Mouse (Mus musculus) olfactory bulb, adult 2 months (tissue): ENCODE measurements around the gene Vdr. TPM values are rescaled to one million over a fixed set of nuclear protein-coding genes. Genes with fewer than 3 reads are reported as not detected.
"Not testable (repeated sequence)": the region's sequence is repeated elsewhere in the genome, so short reads cannot be mapped to it uniquely, and the experiment has no call there.

Source experiments
- H3K27ac ChIP-seq: fragments of 200-500 bp; 2 replicates; pipeline ENCODE4 v1.5.1; 2012; ENCODE audit warnings: low read depth, low read length; ENCODE audit not compliant: insufficient read depth
- H3K4me1 ChIP-seq: fragments of 200-500 bp; 2 replicates; pipeline ENCODE4 v1.6.1; 2012; ENCODE audit warnings: low read length; ENCODE audit not compliant: control insufficient read depth, insufficient read depth
- H3K4me3 ChIP-seq: fragments of 200-500 bp; 2 replicates; pipeline ENCODE4 v1.5.1; 2012; ENCODE audit warnings: mild to moderate bottlenecking, low read depth, low read length, moderate library complexity; ENCODE audit not compliant: insufficient read depth
- CTCF ChIP-seq: fragments of 200-500 bp; IDR thresholded peaks from 2 replicates; pipeline ENCODE4 v1.5.1; 2012; ENCODE audit warnings: low read depth, mild to moderate bottlenecking, low read length, moderate library complexity; ENCODE audit not compliant: insufficient read depth
- POLR2A ChIP-seq: fragments of 200-500 bp; IDR thresholded peaks from 2 replicates; pipeline ENCODE4 v1.6.1; 2012; ENCODE audit warnings: mild to moderate bottlenecking, low read depth, low read length, moderate library complexity; ENCODE audit not compliant: insufficient read depth
- WGBS: fragments of 180-500 bp; shearing (Covaris S2); methylation state at CpG from one replicate; pipeline ENCODE4 v1.1.7; 2018; 5-methylcytosine and 5-hydroxymethylcytosine counted together
- polyA plus RNA-seq: library from polyadenylated mRNA; stranded (reverse); fragments of >200 nt; gene quantifications from 2 replicates; pipeline ENCODE4 v1.2.4, GENCODE M21; 2012; ENCODE audit warnings: low replicate concordance; ENCODE audit not compliant: missing spikeins, insufficient read depth, insufficient read length

Gene Vdr
- polyA plus RNA-seq, 1 experiment, result not detected

DNA sequence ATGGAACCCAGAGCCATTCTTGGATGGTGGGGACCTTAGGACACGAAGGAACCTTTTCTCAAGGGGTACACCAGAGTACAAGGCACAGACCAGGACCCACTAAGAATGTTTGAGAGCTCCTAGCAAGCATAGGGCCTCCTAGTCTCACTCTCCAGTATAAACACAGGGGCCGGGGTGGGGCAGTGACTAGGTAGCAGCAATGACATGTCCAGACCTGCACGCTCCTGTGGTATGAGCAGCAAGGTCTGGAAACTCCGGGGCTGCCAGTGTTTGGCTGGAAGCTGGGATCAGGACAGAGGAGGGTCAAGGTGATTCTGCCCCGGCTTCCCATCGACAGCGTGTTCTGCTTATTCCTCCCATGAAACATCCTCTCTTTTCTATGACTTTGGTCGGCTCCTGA lies 34.6 kb downstream of the Vdr start:
- Histone ChIP-seq H3K27ac (no peak overlapping the region), H3K4me1 (peaks cover 2% of the 10 kb centered on the region; the same call in 1 of the 2 replicates), H3K4me3 (no peak overlapping the region)
- TF ChIP-seq CTCF, result no peak
- no peak for TF ChIP-seq POLR2A
- WGBS, result 92% methylated on average over 8 of the region's 8 CpGs

- Histone ChIP-seq H3K4me3 (no peak overlapping the region), H3K4me1 (no peaks in the 10 kb centered on the region), H3K27ac (no peak overlapping the region)
- WGBS, result 88% methylated on average over 9 of the region's 9 CpGs
- TF ChIP-seq POLR2A (no peak), CTCF (no peak)
Observed at GRCm38 (mm10) chr15:97873717-97874116, 36.7 kb downstream of the Vdr start.

DNA sequence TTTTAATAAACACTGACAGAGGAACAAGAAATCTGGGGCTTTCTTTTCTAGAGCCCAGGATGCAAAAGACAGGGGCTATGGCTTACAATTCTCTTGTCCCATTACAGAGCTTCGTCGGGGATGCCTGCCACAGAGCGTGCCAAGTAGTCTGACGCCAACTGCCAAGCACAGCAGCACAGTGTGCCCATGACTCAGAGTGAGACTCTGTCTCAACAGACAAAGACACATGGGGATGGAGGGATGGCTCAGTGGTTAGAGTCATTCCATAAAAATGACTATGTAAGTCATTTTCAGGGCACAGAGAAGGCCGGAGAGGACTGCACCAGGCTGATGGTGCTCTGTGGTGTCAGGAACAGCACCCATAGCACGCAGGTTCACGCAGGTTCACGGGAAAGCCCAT lies 38.3 kb downstream of the Vdr start:
- WGBS, result 82% methylated on average over 8 of the region's 8 CpGs
- TF ChIP-seq CTCF, result no peak
- no peak for TF ChIP-seq POLR2A
- Histone ChIP-seq H3K27ac (no peak overlapping the region), H3K4me3 (no peak overlapping the region), H3K4me1 (no peaks in the 10 kb centered on the region)

GRCm38 (mm10) chr15:97871055-97872030 lies 39.1 kb downstream of the Vdr start:
- TF ChIP-seq CTCF (no peak), POLR2A (no peak)
- 82% methylated on average over 19 of the region's 19 CpGs for WGBS
- Histone ChIP-seq H3K27ac (no peak overlapping the region), H3K4me1 (no peaks in the 10 kb centered on the region), H3K4me3 (no peak overlapping the region)

GRCm38 (mm10) chr15:97870116-97870515 lies 40.3 kb downstream of the Vdr start:
- WGBS, result 77% methylated on average over 4 of the region's 4 CpGs
- not testable (repeated sequence) for H3K4me1 ChIP-seq, H3K27ac ChIP-seq, H3K4me3 ChIP-seq

DNA sequence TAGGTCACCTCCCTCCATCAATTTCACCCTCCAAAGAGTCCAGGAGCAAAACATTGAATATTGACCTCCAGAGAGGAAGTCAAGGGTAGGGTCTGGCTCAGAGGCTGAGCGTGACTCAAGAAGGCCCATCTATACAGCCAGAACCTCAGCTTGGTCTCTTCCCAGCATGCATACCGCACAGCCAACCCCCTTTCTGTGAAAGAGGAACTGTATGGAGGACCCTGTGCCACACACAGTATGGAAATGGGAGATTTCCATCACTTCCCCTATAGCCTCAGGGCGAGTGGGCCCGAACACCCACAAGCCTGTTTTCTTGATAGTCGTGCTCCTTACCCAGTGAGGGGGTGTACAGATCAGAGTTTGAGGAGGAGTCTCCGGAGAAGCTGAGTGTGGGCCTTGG lies 41.4 kb downstream of the Vdr start:
- 81% methylated on average over 6 of the region's 6 CpGs for WGBS
- TF ChIP-seq CTCF, result no peak
- no peak for TF ChIP-seq POLR2A

GRCm38 (mm10) chr15:97865988-97866387 lies 44.4 kb downstream of the Vdr start:
- no peak overlapping the region for H3K4me3 ChIP-seq
- 100% methylated on average over 2 of the region's 2 CpGs for WGBS
- no peak for TF ChIP-seq CTCF
- TF ChIP-seq POLR2A, result no peak
- H3K27ac ChIP-seq, result no peak overlapping the region
- H3K4me1 ChIP-seq, result peaks cover 7% of the 10 kb centered on the region

More for the DNA sequence above, 41.4 kb downstream of the Vdr start:
- Histone ChIP-seq H3K4me3 (no peak overlapping the region), H3K4me1 (no peaks in the 10 kb centered on the region), H3K27ac (no peak overlapping the region)

DNA sequence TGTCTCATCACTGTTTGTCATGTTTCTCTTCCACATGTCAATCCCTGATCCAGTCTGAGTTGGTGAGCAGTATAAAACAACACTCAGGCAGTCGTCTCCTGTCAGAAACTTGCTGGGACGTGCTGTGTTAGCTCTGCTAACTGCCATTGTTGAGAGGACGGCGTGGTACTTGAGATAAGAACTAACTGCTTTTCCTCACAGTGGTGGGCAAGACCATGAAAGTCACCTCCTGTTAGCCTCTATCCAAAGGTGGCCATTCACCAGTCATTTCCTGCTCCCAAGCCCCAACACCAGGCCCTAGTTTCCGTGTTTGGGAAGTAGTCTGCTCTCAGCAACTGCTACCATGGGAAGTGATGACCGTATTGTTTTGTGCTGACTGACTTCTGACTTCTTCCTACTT lies 45.3 kb downstream of the Vdr start:
- 87% methylated on average over 6 of the region's 6 CpGs for WGBS
- no peak overlapping the region for H3K27ac ChIP-seq
- peaks cover 7% of the 10 kb centered on the region for H3K4me1 ChIP-seq
- TF ChIP-seq CTCF (no peak), POLR2A (no peak)
- no peak overlapping the region for H3K4me3 ChIP-seq

DNA sequence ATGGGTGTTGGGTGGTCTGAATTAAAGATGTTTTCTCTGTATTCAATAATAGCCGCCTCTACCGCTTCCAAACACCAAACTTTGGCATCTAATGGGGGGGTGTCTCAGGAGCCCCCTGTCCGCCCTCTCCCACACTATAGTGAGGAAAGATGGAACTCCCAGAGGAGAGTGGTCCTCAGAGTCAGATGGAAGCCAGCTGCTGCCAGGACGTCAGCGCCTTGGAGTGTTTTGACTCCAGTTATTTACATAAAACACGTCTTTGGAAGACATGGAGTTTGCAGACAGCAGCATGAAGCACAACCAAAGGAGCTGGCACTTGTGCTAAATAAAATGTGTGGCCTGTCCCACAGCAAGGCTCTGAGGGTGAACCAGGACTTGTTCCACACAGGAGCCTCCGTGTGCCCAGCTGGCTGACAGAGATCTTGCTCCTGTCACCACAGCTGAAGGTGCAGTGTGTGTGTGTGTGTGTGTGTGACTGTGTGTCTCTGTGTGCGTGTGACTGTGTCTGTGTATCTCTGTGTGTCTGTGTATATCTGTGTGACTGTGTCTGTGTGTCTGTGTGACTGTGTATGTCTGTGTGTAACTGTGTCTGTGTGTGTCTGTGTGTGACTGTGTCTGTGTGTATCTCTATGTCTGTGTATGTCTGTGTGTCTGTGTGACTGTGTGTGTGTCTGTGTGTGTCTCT lies 45.9 kb downstream of the Vdr start:
- TF ChIP-seq POLR2A, result no peak
- no peak for TF ChIP-seq CTCF
- Histone ChIP-seq H3K4me1 (peaks cover 7% of the 10 kb centered on the region), H3K27ac (no peak overlapping the region), H3K4me3 (no peak overlapping the region)
- 76% methylated on average over 8 of the region's 8 CpGs for WGBS
